Mouse (Mus musculus): ENCODE data around the gene Gga1. TPM values are rescaled to one million over a fixed set of nuclear protein-coding genes. Genes with fewer than 3 reads are reported as not detected.

Gene Gga1
- polyA plus RNA-seq, 1 experiment, result 56.5 TPM

DNA sequence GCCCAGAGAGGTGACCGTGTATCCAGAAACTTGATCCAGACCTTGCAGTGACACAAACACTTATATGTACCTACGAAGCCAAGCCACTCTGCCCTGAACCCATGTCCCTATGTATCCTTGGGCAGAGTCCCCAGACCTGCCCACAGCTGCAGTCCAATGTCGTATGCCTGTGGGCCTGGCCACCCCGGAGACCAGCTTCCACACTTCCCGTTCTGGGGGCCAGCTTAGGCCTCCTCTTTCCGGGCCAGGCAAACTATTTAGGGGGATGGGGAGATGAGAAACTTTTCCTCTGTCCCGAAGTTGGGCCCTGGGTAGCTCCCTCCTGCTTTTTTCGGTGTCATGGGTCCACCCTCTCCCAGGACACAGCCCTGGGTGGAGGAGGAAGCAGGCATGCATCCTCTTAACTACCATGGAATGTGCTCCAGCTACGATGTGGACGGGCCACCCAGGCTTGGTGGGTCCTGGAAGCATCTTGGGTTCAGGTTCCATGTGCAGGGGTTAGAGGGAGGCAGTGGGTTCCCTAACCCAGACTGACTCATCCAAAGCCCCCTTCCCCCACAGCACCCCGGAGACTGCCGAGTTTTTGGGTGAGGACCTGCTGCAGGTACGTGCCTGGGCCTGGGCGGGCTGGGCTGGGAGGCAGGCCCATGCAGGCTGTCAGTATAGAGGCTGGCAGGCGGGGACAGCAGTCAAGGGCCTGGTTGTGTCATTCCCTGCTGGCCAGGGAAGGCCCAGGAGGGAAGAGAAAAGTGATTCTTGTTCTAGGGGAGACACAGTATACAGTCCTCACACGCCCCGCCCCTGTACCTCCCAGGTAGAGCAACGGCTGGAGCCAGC is 23.8 kb downstream of the Gga1 start:
- H3K4me1 ChIP-seq (ENCODE audit: control insufficient read depth, insufficient read depth, low read length), result no peaks in the 10 kb centered on the region
- no peak for TF ChIP-seq POLR2A (IDR thresholded peaks at IDR 0.05; ENCODE audit: low read depth, low read length)
- TF ChIP-seq CTCF (conservative IDR thresholded peaks at IDR 0.05; ENCODE audit: insufficient read depth, insufficient read length, low read depth, low read length), result no peak
- peak; percentile 28 for DNase-seq
- no peaks in the 10 kb centered on the region for H3K27me3 ChIP-seq (replicated peaks; ENCODE audit: control insufficient read depth, insufficient read depth, low read length)
- WGBS, result 49% methylated on average over 18 of the region's 18 CpGs
- peak overlapping the region; percentile 1; the same call in 1 of the 2 replicates for H3K27ac ChIP-seq (ENCODE audit: insufficient read depth, low read depth, low read length)
- no peaks in the 10 kb centered on the region for H3K36me3 ChIP-seq (ENCODE audit: control insufficient read depth, insufficient read depth, low read length)
- peak overlapping the region; percentile 83 for H3K4me3 ChIP-seq (ENCODE audit: insufficient read depth, low read depth, low read length)

- no peaks in the 10 kb centered on the region for H3K27me3 ChIP-seq (replicated peaks; ENCODE audit: control insufficient read depth, insufficient read depth, low read length)
- 76% methylated on average over 8 of the region's 8 CpGs for WGBS
- TF ChIP-seq CTCF (conservative IDR thresholded peaks at IDR 0.05; ENCODE audit: insufficient read depth, insufficient read length, low read depth, low read length), result no peak
- no peak for TF ChIP-seq POLR2A (IDR thresholded peaks at IDR 0.05; ENCODE audit: low read depth, low read length)
- no peak overlapping the region for H3K27ac ChIP-seq (ENCODE audit: insufficient read depth, low read depth, low read length)
- no peaks in the 10 kb centered on the region for H3K36me3 ChIP-seq (ENCODE audit: control insufficient read depth, insufficient read depth, low read length)
- H3K4me1 ChIP-seq (ENCODE audit: control insufficient read depth, insufficient read depth, low read length), result no peaks in the 10 kb centered on the region
- H3K4me3 ChIP-seq (ENCODE audit: insufficient read depth, low read depth, low read length), result no peak overlapping the region
- DNase-seq, result no peak
Measured at GRCm38 (mm10) chr15:78901422-78901789, 24.4 kb downstream of the Gga1 start.

GRCm38 (mm10) chr15:78903243-78903642 is 26.3 kb downstream of the Gga1 start:
- DNase-seq, result peak; percentile 86
- no peaks in the 10 kb centered on the region for H3K4me1 ChIP-seq (ENCODE audit: control insufficient read depth, insufficient read depth, low read length)
- no peaks in the 10 kb centered on the region for H3K36me3 ChIP-seq (ENCODE audit: control insufficient read depth, insufficient read depth, low read length)
- no peaks in the 10 kb centered on the region for H3K27me3 ChIP-seq (replicated peaks; ENCODE audit: control insufficient read depth, insufficient read depth, low read length)
- WGBS, result 2% methylated on average over 2 of the region's 2 CpGs
- no peak overlapping the region for H3K4me3 ChIP-seq (ENCODE audit: insufficient read depth, low read depth, low read length)
- H3K27ac ChIP-seq (ENCODE audit: insufficient read depth, low read depth, low read length), result no peak overlapping the region
- TF ChIP-seq CTCF (conservative IDR thresholded peaks at IDR 0.05; ENCODE audit: insufficient read depth, insufficient read length, low read depth, low read length) (peak; percentile 81), POLR2A (IDR thresholded peaks at IDR 0.05; ENCODE audit: low read depth, low read length) (no peak)

DNA sequence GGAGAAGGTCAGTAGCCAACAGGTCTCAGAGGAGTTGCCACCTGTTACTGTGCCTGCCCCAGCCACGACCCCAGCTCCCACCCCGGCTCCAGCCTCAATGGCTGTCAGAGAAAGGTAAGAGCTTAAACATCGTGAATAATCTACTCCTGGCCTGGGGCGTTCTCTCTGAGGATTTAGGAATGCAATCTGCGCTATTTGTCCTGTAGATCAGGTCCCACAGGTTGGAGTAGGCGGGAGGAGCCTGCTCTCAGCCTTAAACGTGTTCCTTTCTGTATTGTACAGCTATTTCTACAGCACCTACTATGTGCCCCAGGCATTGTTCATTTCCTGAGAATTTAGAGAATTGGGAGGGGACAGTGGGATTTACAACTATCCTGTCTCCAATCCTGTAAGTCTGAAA is 31.4 kb downstream of the Gga1 start:
- no peak for DNase-seq
- Histone ChIP-seq H3K4me1 (ENCODE audit: control insufficient read depth, insufficient read depth, low read length) (no peaks in the 10 kb centered on the region), H3K4me3 (ENCODE audit: insufficient read depth, low read depth, low read length) (no peak overlapping the region), H3K36me3 (ENCODE audit: control insufficient read depth, insufficient read depth, low read length) (no peaks in the 10 kb centered on the region), H3K27me3 (replicated peaks; ENCODE audit: control insufficient read depth, insufficient read depth, low read length) (no peaks in the 10 kb centered on the region), H3K27ac (ENCODE audit: insufficient read depth, low read depth, low read length) (no peak overlapping the region)
- WGBS, result 80% methylated on average over 7 of the region's 7 CpGs
- no peak for TF ChIP-seq CTCF (conservative IDR thresholded peaks at IDR 0.05; ENCODE audit: insufficient read depth, insufficient read length, low read depth, low read length)
- no peak for TF ChIP-seq POLR2A (IDR thresholded peaks at IDR 0.05; ENCODE audit: low read depth, low read length)

DNA sequence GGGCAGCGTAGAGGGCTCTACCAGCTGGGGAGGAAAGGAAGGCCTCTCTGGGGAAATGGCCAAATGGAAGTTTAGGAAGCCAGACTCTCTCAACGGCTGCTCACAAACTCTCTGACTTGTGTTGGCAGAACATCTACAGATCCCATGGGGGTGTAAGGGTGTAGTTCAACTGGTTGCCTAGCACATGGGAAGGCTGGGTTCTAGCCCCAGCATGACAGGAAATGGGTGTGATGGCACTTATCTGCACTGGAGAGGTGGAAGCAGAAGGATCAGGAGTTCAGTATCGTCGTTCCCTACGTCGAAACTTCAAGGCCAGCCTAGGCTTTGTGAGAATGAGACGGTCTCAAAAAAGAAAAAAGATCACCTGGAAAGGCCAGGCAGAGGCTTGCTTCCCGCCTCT is 32.0 kb downstream of the Gga1 start:
- Histone ChIP-seq H3K4me1 (ENCODE audit: control insufficient read depth, insufficient read depth, low read length) (no peaks in the 10 kb centered on the region), H3K27ac (ENCODE audit: insufficient read depth, low read depth, low read length) (no peak overlapping the region), H3K27me3 (replicated peaks; ENCODE audit: control insufficient read depth, insufficient read depth, low read length) (no peaks in the 10 kb centered on the region), H3K36me3 (ENCODE audit: control insufficient read depth, insufficient read depth, low read length) (no peaks in the 10 kb centered on the region), H3K4me3 (ENCODE audit: insufficient read depth, low read depth, low read length) (no peak overlapping the region)
- DNase-seq, result no peak
- TF ChIP-seq CTCF (conservative IDR thresholded peaks at IDR 0.05; ENCODE audit: insufficient read depth, insufficient read length, low read depth, low read length), result no peak
- TF ChIP-seq POLR2A (IDR thresholded peaks at IDR 0.05; ENCODE audit: low read depth, low read length), result no peak
- WGBS, result 82% methylated on average over 8 of the region's 8 CpGs

GRCm38 (mm10) chr15:78912040-78912439 is 35.0 kb downstream of the Gga1 start:
- TF ChIP-seq CTCF (conservative IDR thresholded peaks at IDR 0.05; ENCODE audit: insufficient read depth, insufficient read length, low read depth, low read length) (peak; percentile 58), POLR2A (IDR thresholded peaks at IDR 0.05; ENCODE audit: low read depth, low read length) (no peak)
- no peaks in the 10 kb centered on the region for H3K4me1 ChIP-seq (ENCODE audit: control insufficient read depth, insufficient read depth, low read length)
- 41% methylated on average over 9 of the region's 9 CpGs for WGBS
- DNase-seq, result peak; percentile 56
- H3K36me3 ChIP-seq (ENCODE audit: control insufficient read depth, insufficient read depth, low read length), result no peaks in the 10 kb centered on the region
- no peak overlapping the region for H3K27ac ChIP-seq (ENCODE audit: insufficient read depth, low read depth, low read length)
- H3K4me3 ChIP-seq (ENCODE audit: insufficient read depth, low read depth, low read length), result no peak overlapping the region
- H3K27me3 ChIP-seq (replicated peaks; ENCODE audit: control insufficient read depth, insufficient read depth, low read length), result no peaks in the 10 kb centered on the region

- DNase-seq, result peak; percentile 96
- under 1% methylated on average over 51 of the region's 51 CpGs for WGBS
- no peak within 1 kb of the TSS for H3K27ac ChIP-seq (ENCODE audit: insufficient read depth, low read depth, low read length)
Measured at GRCm38 (mm10) chr15:78913632-78914090, 36.7 kb downstream of the Gga1 start, which contains the start of gene Pdxp. Pdxp (plus strand) TSS chr15:78913919.

More at GRCm38 (mm10) chr15:78913632-78914090, 36.7 kb downstream of the Gga1 start, which contains the start of gene Pdxp:
- Histone ChIP-seq H3K36me3 (ENCODE audit: control insufficient read depth, insufficient read depth, low read length) (no peaks in the 10 kb centered on the region), H3K4me1 (ENCODE audit: control insufficient read depth, insufficient read depth, low read length) (no peaks in the 10 kb centered on the region), H3K27me3 (replicated peaks; ENCODE audit: control insufficient read depth, insufficient read depth, low read length) (no peaks in the 10 kb centered on the region), H3K4me3 (ENCODE audit: insufficient read depth, low read depth, low read length) (peak within 1 kb of the TSS; percentile 29; the same call in 1 of the 2 replicates)
- TF ChIP-seq POLR2A (IDR thresholded peaks at IDR 0.05; ENCODE audit: low read depth, low read length), result no peak
- no peak for TF ChIP-seq CTCF (conservative IDR thresholded peaks at IDR 0.05; ENCODE audit: insufficient read depth, insufficient read length, low read depth, low read length)

Data from kidney, adult 2 months (tissue).